Mouse (Mus musculus): ENCODE data around the gene Nop14.
A peak's percentile ranks its signal among the peaks of the same experiment; 100 is the strongest.

Gene Nop14

DNA sequence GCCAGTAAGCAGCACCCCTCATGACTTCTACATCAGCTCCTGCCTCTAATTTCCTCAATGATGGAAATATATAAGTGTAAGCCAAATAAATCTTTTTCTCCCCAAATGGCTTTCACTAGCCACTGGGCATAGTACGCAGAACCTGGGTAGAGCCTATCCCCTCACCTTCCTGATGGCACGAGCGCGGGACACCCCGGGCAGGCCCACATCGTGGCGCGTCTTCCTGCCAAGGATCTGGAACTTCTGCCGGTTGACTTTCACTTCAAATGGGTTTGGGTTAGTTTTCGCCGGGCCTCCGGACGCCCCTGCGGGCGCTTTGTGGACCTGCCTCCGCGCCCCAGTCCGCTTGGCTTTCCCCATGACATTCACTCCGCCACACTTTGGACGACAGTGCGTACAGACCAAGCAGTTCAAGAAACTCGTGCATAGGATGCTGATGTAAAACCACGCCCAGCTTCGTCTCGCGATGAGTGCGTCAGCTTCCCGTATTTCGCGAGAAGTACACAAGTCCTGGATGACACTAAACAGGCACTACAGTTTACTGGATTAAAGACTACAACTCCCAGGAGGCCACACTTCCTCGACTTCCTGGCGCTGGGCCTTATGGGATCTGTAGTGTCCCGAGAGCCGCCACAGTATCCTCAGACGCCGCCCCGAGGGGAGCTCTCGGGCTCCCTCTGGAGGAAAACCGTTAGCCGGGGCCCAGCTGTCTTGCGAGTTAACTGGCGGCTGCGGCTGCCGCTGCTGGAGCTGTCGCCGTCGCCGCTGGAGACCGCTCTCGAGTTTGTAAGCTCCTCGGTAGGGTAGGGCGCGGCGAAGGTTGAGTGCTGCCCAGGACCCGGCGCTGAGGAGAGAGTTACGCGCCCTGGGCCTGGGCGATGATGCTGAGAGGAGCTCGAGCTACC lies at the start of gene Nop14, which contains the start of gene Grk4:
Gene Nop14, minus strand, starts transcription at position 463 of the 905 bp plus-strand sequence.
Gene Grk4, plus strand, starts transcription at position 694 of the 905 bp plus-strand sequence.
- DNase-seq (ENCODE audit: low spot score in 2 of 2): peak; percentile 96 to 99

DNA sequence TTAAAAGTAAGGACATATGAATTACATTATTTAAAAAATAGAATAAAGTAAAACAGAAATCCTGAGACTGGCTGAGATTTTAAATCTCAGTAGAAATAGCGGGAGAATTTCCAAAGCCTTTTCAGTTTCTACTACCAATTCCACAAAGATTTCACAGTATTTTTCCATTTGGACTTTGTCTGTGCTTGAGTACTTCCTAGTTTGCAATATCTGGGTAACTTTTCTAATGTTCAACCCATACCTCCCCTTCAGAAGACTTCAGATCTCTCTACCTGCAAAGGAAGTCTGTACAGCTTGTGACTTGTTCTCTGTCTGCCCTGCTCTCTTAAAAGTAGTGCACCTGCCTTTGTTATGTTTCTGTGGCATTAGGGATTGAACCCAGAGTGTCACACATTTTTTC lies 48.5 kb upstream of the Nop14 start:
- DNase-seq (ENCODE audit: low spot score in 2 of 2): no peak

DNA sequence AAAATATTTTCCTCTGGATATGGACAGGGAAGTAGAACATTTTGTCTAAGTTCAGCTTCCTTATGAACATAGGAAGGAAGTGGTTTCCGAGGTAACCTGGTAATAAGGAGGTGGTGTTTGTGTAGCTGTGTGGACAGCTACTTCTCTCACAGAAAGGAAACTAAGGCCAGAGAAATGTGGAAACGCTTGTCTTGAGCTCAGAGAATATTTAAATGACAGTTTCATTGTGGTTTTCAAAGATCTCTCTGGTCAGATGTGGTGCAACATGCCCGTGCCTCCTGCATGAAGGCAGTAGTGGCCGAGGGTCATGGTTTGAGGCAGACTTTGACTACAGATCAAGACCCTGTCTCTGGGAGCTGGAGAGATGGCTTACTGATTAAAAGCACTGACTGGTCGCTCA lies 35.6 kb upstream of the Nop14 start:
- no peak for DNase-seq (ENCODE audit: low spot score in 2 of 2)

DNA sequence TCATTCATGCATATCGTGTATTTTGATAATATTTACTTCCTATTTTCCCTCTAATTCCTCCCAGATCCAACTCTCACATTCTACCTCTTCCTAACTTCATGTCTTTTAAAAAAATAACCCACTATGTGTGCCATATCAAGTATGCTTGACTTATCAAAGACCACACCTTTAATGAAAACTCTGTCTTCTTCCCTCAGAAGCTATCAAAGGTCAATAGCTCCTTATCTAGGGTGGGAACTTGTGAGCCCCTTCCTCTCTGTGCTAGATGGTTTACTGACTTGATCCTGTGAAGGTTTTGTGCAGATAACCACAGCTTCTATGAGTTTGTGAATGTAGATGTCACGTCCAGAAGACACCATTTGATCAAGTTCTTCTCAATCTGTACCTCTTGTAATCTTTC lies 32.8 kb upstream of the Nop14 start:
- DNase-seq (ENCODE audit: low spot score in 2 of 2): no peak

DNA sequence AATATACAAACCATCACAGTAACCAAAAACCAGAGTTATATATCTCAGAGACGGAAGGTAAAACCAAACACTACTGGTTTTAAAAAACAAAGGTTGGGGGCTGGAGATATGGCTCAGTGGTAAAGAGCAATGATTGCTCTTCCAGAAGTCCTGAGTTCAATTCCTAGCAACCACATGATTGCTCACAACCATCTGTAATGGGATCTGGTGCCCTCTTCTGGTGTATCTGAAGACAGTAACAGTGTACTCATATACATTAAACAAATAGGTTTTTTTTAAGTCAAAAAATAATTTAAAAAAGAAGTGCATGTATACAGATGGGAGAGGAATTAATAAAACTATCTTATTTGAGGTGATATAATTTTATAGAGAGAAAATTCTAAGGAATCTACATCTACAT lies 29.9 kb upstream of the Nop14 start:
- DNase-seq (ENCODE audit: low spot score in 2 of 2): no peak

DNA sequence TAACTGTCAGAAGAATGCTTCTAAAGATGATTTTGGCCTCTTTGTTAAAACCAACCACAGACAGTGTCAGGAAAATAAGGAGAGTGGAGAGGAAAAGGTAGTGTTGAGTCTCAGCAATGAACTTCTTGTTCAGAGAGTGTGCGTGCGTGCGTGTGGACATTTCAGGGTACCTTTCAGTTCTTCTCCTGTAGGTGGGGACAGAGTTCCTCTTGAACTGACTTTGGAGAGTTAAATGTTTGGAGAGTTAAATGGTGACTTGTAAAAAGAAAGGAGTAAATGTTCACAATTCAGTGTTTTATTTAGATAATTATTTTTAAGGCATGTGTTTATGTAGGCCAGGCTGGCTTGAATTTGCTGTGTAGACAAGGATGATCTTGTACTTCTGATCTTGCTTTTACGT lies 10.3 kb upstream of the Nop14 start:
- DNase-seq (ENCODE audit: low spot score in 2 of 2): no peak

DNA sequence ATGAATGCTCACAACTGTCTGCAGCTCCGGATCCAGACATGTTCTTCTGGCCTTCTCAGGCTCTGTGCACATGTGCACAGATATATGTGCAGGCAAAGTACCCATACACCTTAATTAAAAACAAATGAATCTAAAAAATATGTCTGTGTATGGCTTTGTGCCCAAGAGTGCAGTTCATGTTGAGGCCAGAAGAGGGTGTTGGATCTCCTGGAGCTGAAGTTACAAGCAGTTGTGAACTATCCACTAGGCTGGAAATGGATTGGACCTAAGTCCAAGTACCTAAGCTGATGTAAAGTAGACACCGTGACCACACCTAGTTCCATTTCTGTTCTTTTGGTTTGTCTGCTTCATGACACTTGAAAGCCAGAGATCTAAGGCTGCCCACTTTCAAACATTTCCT lies 9.5 kb upstream of the Nop14 start:
- no peak for DNase-seq (ENCODE audit: low spot score in 2 of 2)

DNA sequence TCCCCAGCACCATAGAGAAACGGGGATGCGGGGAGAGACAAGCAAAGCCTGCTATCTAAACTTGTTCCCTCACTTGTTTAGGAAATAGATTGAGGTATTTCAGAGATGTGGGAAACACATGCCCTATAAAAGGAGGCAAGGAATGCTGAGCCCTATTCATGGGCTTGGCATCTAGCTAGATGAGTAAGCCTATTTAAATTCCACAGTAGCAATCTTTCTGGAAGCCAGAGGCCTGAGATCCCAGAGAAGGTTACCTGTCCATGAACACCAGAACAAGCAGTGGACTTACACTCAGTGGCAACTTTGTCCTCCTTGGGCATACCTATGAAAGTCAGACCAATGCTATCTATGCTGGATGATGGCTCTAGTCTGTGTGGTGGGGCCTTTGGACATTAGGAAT lies 3.3 kb upstream of the Nop14 start:
- DNase-seq (ENCODE audit: low spot score in 2 of 2): no peak

DNA sequence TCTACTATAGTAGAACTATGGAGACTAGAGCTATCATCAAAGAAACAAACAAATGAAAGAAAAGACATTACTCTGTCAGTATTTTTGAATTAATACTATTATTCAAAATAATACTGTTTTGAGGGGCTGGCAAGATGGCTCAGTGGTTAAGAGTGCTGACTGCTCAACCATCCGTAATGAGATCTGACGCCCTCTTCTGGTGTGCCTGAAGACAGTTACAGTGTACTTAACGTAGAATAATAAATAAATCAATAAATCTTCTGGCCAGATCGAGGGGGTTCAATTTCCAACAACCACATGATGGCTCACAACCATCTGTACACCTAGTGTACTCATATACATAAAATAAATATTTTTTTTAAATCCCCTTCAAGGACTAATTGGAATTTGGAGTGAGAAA lies 2.0 kb upstream of the Nop14 start:
- DNase-seq (ENCODE audit: low spot score in 2 of 2): no peak

DNA sequence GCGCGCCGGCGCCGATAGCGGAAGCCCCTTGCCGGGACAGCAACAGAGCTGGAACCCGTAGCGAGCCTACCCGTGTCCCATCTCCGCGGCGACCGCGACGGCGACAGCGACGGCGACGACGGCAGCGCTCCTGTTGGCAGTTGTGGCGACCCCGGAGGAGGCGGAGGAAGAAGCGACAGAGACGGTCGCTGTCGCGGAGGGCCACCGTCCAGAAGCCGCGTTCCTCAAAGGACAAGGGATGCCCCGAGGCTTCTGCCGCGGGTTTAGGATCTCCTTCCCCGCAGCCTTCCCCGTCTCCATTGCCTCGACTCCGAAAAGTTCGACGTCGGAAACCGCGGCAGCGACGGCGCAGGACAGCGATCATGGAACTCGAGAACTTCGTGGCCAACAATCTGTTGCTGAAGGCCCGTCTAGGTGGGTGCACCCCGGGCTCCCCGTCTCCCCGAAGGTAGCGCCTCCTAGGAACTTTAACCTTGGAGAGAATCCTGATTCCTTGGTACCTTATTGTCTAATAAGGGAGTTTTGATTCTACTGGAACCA lies 713 bp upstream of the Nop14 start:
- DNase-seq (ENCODE audit: low spot score in 2 of 2): no peak

DNA sequence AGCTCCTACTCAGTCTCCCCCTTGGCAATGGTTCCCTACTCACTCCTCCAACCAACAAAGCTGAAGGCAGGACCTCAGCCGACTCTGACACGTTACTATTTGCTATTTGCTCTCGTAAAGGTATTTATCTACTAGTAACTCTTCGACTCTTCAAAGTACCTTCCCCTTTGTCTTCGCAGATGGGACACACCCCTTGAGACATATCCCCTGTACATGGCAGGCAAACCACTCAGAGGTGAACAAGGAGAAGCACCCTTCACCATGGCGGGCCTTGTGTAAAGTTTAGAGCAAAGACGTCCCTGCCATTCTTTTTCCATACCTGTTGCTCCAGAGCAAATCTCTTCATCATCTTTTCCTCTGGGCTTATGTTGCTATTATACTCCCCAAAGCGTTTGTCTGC lies 2.4 kb downstream of the Nop14 start:
- no peak for DNase-seq (ENCODE audit: low spot score in 2 of 2)

DNA sequence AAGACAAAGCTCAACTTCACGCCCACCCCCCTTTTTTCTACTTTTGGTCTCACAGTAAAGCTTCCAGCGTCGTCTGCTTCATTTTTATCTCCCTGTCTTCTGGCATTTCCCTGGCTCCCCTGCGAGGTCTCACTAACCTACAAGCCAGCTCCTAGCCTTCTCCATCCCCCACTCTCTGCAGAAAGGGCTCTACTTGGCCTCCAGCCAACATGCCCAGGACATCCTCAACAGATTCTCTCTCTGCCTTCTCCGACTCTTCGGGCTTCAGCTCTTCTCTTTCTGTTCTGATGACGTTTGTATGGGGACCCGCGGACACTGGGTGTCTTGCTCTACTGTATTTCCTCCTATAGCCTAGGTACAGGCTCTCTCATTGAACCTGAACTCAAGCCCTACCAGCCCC lies 5.1 kb downstream of the Nop14 start:
- no peak for DNase-seq (ENCODE audit: low spot score in 2 of 2)

DNA sequence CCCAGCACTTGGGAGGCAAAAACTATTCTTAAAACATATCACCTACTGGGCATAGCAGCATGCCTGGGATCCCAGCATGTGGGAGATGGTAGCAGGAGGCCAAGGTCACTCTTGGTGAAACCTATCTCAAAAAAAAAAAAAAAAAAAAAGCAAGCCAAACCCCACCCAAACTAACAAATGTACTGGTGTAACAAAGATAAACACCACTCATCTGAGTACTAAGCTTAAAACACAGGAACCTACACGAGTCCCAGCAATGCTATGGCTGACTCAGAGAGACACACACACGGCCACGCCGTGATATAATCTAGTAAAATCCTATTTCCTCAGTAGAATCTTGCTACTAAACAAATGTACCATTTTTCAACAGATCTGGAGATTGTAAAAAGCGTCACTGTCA lies 7.0 kb downstream of the Nop14 start:
- DNase-seq (ENCODE audit: low spot score in 2 of 2): no peak

DNA sequence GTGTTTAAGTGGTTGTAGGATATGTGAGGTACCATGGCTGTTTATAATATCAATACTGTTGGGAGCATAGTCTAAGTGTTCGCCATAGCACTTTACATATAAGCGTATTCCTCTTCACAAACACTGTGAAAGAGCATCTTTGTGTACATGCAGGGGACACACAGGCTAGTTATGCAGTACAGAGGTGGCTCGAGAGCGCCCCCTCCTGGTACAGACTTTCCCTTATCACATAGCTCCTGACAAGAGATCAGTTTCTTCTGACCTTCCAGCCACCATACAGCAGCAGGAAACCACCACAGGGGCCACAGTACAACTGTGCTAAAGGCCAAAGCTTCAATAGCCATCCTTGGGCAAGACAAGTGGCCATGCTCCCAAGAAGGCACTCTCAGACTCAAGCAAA lies 12.4 kb downstream of the Nop14 start:
- no peak for DNase-seq (ENCODE audit: low spot score in 2 of 2)

DNA sequence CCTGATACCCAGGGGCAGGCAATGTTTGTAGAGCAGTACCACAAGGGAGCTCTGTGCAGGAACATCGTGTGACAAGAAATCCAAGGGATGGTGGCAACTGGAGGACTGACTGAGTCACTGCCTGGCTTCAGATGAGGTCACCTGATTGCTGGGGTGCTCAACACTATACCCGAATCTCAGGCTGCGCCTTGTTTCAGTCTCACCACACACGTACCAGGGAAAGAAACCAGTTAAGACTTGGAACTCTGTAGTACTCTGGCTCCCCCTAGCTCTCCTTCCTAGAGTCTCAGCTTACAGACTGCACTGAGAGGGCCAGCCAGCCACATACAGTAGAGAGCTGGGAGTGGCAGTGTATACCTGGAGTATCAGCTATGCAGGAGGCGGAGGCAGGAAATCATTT lies 17.0 kb downstream of the Nop14 start:
- DNase-seq (ENCODE audit: low spot score in 2 of 2): no peak

DNA sequence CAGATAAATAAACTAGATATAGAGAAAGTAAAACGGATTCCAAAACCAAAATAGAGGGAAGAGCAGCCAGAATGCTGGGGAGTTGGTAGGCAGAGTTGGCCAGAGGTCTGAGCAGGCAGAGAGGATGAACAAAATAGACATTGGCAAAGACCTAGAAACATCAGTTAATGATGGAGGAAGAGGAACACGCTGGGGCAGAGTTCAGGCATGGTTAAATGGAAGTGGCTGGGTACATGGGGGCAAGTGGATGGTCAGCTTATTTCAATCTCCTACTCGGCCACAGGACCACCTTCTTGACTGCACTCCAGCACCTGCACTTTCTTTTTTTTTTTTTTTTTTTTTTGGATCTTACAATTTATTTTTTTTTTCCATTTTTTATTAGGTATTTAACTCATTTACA lies 18.0 kb downstream of the Nop14 start:
- DNase-seq (ENCODE audit: low spot score in 2 of 2): no peak

DNA sequence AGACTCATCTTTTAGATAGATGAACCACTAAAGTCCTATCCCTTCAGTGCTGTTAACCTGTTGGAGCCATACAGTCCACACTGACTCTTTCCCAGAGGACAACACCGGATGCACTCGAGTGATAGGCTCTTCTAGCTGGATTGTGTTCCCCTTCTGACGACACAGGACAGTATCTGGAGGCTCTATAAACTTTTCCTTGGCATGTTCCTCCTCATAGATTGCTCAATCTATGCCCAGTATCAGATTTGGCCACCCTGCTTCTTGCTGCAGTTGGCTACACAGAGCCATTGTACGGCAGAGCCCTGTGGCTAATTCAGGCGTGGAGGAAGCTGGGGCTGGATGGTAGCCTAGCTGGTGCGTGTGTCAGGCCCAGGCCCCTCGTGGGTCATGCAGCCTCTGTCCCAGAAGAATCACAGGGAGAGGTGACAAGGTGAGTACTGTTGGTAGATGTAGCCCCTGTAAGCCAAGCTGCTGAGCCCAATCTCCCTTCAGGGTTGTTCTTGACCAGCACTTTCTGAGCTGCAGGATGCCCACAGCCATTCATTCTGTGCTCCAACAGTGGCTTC lies 22.3 kb downstream of the Nop14 start:
- no peak for DNase-seq (ENCODE audit: low spot score in 2 of 2)

DNA sequence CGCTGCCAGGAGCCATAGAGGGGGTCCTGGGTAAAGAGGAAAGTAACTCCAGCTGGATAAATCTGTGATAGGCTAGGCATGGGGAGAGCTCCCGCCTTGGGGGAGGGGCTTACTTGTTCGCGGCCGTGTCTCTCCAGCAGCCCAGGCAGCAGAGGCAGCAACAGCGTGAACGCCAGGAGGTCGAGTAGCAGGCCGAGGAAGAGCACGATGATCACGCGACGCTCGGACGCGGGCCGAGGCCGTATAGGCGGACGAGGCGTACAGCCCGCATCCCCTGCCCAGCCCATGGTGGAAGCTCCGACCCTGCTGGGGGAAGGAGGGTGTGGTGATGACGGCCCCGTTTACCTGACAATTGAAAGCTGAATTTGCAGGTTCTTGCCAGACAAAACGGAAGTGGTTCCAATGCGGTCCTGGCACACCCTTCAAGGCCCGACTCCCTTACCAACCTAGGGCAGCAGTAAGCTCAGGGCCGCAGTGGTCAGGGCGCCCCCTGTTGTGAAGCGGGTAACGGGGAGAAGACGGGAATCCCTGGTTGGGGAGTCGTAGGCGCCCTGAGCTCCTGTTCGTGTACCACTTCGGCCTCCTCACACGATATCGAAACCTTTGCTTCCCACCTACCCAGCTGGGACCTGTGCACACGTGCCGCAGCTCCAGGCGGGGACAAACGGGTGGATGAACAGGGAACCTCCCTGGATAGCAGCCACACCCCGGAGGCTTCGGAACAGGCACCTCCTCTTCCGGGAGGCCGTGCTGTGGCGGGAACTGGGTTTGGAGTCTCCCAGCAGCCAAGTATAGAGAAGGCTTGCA lies 23.3 kb downstream of the Nop14 start, which contains the start of gene Mfsd10:
Gene Mfsd10, minus strand, starts transcription at position 732 of the 807 bp plus-strand sequence.
- DNase-seq (ENCODE audit: low spot score in 2 of 2): peak; percentile 58 to 71

DNA sequence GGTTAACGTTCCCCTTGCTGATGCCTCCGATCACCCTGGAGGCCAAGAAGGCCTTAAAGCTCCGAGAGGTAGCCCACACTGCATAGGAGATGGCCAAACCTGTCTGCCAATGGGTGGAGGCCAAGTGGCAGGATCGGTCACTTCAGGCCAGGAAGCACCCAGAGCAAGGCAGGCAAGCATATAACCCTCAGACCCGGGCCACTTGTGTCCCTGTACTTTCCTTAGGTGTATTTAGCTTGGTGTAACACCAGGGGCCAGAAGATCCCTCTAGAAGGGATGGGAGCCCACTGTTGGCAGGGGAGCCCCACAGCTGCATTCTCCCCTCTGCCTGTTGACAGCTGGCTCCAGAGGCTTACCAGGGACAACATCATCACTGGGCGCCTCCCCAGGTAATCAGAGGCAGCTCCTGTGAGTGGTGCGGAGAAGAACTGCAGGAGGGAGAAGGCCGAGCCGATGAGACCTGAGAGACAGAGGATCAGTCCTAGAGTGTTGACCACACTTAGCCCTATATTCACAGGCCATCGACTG lies 24.2 kb downstream of the Nop14 start:
- no peak for DNase-seq (ENCODE audit: low spot score in 2 of 2)

DNA sequence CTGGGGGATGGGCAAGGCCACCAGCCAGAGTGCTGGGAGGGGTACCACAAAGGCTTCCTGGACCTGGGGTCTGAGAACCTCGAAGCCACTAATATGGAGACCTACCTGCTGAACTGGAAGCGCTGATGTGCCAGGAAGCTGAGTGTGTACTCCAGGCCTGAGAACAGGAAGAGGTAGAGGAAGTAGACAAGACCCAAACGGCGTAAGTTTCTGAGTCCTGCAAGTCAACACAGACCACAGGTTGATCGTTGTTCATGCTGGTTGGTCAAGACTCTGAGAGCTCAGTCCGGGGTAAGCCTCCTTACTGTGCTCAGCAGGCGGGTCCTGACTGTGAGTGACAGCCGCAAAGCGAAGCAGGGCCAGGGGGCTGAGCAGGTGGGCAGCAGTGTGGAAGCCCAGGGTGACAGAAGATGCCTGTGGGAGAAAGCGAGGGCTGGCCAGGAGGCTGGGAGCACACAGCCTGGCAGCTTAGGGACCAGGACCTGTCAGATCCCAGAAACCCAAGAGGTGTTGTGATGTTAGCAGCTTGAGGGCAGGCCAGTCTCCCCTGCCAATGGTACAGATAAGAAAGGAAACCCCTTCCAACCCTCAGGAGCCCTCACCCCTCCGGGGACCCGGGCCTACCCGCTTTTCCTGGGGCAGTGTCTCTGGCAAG lies 25.1 kb downstream of the Nop14 start:
- DNase-seq (ENCODE audit: low spot score in 2 of 2): no peak

DNA sequence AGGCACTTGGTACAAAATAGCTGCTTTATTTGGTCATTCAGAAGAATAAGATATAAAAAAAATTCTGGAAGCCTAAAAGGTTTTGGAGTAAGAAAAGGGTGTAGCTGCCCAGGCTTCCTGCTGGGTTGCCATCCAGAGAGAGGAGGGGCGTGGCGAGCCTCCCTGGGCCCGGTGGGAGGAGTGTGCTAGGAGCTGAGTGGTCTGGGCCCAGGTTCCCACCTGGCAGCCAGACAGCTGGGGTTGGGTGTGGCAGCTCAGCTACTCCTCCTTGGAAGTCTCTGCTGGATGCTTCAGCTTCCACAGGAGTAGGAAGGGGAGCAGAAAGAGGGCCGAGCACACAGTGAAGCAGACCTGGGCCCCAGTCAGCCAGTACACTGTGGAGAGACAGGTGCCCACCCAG lies 26.3 kb downstream of the Nop14 start:
- peak in 1 of 2 experiments; percentile 34 for DNase-seq (ENCODE audit: low spot score in 2 of 2)
